Mouse (Mus musculus): Measurements from ENCODE around the gene Cbl.

DNA sequence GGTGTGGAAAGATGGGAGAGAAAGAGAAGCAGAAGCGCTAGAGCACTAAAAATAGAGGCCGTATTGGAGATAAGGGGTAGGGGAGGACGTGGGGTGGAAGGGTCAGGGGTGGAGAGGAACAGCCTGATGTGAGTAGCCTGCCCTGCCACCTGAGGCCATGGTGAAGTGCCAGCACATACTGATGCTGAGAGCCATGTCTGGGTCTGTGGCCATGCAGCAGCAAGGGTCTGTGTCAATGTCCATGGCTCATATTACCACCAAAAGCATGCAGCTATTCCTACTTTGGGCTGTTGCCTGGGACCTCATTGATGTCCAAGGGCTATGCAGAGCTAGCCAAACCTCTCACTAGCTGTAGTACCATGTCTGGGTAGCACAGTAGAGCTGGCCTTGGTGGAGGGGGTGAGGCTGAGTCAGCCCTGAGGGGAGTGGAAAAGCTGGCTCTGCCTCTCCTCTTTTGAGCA is 63.1 kb downstream of the Cbl start:
- no peak for TF ChIP-seq POLR2A (IDR thresholded peaks at IDR 0.05; ENCODE audit: borderline replicate concordance, extremely low read depth, low read depth, low read length)
- no peak for TF ChIP-seq CTCF (IDR thresholded peaks at IDR 0.05; ENCODE audit: insufficient read depth, low read length)
